Mouse (Mus musculus): ENCODE results near the gene Rad23a.
A peak's percentile ranks its signal among the peaks of the same experiment; 100 is the strongest.
"Not testable (repeated sequence)": the region's sequence is repeated elsewhere in the genome, so short reads cannot be mapped to it uniquely, and the experiment has no call there.

The Rad23a gene

DNA sequence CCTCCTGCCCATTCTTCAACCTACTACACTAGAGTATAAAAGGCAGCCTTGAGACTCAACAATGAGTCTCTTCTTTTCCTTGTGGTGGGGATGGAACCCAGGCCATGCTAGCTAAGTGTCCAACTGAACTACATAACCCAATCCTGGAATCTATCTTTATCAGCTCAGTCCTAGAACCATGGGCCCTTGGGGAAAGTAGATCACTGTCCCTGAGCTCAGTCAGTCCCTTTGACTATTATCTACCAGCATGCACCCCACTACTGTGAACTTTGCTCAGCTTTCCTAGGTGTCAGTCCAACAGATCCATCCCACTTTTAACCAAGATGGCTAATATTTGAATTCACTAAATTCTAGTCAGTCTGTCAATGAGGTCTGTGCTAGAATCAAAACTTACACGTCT, 1.0 kb upstream of the Rad23a start:
- DNase-seq (ENCODE audit: low spot score in 2 of 2), result no peak

DNA sequence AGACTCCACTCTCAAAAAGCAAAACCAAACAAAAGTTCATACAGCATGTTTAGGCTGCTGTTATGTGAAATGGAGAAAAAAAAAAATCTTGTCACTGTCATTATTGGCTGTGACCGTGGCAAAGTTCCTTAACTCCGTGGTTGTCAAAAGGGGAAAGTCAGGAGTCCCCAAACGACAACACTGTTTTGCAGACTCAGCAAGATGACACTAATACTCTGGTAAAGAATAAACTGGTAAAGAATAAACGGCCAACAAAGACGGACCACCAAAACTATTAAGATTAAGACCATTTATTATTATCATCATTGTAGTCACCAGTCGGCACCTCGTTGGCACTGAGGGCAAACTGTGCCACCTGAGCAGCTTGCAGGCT, 604 bp downstream of the Rad23a start:
- no peak for DNase-seq (ENCODE audit: low spot score in 2 of 2)

DNA sequence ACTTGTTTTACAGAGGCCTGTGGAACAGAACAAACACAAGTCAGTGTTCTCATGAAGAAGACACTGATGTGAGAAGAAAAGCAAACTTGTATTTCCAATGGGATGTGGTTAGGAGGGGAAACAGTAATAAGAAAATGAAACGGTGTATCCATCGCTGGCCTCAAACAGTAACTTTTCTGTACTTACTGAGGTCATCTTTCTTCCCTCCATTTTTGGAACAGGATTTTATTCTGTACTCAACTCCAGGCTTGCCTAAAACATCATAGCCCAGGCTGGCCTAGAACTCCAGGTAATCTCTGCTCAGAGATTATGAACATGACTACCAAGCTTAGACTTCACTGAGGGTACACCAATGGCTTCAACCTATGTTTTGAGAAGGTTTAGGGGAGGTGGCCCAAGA, 1.1 kb downstream of the Rad23a start:
- no peak for DNase-seq (ENCODE audit: low spot score in 2 of 2)

DNA sequence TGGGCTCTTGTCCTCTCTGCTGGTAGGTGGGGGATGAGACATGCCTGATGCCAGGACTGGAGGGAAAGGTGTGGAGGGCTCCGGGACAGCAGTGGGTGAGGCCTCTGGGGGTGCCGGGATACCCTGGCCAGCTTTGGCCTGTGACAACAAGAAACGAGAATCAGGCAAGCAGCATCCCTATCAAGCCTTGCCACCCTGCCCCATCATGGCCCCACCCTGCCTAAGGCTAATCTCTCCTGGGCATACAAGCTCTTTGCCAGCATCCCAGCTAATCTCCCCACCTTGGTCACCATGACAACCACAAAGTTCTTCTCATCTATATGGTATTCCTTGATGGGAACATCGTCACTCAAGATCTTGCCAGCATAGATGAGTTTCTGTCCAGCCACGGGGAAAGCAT, 2.0 kb downstream of the Rad23a start:
- DNase-seq (ENCODE audit: low spot score in 2 of 2), result no peak

DNA sequence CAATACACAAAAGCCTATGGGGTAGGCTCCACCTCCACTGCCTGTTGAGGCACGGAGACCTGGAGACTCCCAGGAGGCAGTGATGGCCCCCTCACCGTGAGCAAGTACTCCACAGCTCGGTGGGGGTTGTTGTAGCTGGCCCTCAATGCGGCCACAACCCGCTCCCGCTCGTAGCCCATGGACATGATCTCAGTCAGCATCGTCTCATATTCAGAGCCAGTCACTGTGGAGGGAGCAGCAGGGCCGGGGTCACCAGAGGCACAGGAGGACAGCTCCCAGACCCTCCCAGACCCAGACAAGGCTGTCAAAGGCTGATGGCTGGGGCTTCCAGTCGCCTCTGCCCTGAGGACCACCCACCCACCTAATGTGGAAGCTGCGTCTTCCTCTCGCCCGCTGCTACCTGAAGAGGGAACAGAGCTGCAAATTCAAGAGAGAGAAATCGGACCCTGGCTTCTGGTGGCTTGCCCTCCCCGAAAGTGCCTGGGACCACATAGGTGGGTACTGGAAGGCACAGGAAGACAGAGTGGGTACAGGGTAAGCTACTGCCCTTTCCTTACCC, 2.5 kb downstream of the Rad23a start:
- no peak for DNase-seq (ENCODE audit: low spot score in 2 of 2)

DNA sequence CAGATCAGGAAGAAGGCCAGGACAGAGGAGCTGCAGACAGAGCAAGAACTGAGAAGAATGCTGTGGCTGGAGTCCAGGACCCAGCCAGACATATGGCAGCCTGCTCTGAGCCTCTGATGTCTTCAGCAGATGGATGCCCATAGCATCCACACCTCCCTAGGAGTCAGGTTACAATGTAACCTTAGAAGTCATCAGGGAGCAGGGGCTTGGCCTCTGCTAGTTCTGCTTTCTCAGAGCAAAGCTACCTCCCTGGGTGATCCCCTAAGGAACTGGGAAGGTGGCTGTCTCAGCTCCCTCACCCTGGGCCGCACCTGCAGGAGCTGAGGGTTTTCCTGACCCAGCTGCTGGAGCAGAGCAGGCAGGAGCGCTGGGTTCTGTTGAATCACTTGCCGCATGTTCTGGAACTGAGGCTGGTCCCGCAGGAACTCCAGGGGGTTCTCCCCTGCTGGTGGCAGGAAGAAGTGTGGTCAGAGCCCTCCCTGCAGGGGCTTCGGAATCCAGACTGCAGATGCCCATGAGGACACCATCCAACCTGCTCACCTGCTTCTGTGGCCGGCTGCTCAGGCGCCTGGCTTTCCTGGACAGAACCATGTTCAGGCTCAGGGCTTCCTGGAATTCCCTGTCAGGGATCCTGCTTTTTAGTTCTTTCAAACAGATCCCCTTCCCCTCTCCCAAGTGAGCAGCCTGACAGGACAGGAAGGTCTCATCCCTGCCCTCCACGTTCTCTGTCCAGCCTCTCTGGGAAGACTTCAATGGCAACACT, 3.1 kb downstream of the Rad23a start:
- DNase-seq (ENCODE audit: low spot score in 2 of 2), result no peak

DNA sequence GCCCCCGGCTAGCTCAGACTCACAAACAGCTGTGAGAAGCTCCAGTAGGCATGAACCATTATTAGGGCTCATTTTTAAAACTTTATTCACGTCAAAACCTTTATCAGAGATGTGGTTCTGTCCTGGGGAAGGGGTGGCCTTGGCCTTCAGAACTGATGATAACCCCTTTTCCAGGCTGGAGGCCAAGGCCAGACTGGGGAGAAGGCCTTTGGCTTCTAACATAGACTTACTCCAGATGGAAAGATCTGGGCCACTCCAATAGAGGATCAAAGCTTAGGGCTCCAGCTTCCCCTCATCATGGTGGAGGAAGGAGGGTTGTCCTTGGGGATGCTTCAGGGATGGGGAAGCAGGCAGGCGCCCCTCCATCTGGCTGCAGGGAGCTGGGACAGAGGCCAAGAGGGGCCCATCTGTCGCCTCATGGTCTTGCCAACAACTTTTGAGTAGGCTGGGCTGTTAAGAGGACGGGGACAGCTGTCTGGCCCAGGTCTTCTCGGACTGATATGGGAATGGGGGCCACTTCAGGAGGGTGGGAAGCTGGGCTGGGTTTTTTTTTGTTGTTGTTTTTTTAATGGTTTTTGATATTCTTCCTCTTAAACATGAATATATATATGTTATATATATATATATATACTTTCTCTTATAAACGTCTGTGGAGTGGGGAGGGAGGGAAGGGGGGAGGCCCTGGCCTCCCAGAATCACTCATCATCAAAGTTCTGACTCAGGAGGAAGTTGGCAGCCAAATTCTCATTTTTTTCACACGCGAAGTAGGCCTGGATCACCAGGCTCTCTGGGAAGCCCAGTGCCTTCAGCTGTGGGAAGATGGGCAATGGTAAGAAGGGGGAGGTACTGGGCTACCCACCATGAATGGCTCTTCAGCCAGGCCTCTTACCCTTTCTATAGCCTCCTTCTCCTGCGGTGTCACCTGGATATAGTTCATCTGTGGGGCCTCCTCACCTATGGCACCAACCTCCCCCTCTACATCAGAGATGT, 5.3 kb downstream of the Rad23a start:
- peak; percentile 72 to 73 for DNase-seq (ENCODE audit: low spot score in 2 of 2)

DNA sequence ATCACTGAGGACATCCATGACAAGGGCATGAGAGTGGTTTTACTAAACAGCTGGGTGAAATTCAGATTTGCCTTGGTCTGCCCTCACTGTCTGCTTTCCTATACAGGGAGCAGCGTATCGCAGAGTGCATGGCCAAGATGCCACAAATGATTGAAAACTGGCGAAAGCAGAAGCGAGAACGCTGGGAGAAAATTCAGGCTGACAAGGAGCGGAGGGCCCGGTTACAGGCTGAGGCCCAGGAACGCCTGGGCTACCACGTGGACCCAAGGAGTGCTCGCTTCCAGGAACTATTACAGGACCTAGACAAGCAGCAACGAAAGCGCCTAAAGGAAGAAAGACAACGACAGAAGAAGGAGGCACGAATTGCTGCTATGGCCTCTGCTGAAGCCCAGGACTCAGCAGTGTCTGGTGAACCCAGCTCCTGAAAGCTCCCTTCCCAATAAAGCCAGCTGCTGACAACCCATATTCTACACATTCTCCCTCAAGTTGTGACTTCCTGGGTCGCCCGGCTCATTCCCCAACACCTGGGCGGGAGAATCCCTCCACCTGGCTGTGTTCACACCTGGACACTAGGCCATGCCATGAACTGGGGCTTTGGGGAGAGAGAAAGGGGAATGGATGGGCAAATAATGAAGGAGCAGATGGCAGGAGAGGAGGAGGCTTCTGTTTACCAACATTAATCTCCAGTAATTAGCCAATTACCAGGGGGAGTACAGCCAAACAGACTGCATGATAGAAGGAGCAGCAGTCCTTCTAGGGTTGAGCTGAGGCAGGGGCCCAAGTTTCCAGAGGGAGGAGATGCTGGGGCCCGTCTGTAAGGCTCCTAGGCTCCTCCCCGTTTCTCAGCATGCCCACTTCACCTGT, 6.2 kb downstream of the Rad23a start:
- no peak for DNase-seq (ENCODE audit: low spot score in 2 of 2)

DNA sequence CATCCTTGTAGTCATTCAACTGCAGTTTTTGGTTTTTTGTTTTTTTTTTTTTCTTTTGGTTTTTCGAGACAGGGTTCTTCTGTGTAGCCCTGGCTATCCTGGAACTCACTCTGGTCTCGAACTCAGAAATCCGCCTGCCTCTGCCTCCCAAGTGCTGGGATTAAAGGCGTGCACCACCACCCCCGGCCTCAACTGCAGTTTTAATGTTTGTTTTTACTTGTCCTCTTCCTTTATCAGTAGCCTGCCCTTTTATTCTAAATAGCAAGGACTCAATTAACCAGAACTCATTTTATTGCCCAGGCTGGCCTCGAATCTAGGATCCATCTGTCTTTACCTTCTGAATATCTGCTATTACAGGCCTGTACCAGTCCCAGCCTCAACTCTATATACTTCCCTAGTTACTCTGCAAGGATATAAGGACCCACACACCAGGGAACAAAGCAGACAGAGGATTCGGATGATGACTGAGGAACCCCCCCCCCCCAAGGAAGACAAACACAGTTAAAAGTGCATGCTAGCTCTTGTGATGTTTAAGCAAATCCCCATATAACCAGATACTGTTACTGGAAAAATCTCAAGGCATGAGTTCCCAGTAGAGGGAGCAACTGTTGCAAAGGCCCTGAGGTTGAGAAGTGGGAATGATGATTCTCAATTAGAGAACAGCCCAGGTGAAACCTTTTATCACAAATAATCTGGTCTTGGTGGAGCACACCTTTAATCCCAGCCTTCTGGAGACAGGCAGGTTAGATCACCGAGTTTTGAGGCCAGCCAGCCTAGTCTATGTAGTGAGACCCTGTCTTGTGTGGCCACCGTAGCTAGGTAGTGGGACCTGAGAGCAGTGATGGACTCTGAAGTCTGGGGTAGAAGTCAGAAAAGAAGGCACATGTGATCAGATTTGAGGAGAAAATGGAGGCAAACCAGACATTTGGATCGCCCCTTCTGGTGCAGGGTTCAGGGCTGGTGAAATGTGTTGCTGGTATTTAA, 7.4 kb downstream of the Rad23a start:
- no peak for DNase-seq (ENCODE audit: low spot score in 2 of 2)

DNA sequence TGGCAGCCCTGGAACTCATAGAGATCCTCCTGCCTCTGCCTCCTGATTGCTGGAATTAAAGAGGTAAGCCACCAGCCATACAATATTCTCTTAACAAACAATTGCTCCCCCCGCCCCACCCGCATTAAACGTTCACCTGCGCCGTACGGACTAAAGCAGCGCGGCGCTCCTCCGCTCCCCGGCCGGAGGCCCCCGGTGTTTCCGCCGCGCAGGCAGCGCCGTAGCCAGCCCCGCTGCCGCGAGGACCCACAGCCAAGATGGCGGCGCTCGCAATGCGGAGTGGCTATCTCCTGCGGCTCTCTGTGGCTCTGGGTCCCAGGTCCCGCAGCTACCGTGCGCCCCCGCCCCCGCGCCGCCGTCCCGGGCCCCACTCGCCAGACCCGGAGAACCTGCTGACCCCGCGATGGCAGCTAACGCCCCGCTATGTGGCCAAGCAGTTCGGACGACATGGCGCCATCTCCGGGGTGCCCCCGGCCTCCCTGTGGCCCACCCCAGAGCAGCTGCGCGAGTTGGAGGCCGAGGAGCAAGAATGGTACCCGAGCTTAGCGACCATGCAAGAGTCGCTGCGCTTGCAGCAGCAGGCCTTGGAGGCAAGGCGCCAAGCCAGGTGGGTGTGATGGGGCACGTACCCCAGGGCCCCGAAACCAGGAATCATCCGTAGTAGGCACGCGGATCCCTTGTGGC, 8.3 kb downstream of the Rad23a start:
- peak; percentile 75 to 84 for DNase-seq (ENCODE audit: low spot score in 2 of 2)

DNA sequence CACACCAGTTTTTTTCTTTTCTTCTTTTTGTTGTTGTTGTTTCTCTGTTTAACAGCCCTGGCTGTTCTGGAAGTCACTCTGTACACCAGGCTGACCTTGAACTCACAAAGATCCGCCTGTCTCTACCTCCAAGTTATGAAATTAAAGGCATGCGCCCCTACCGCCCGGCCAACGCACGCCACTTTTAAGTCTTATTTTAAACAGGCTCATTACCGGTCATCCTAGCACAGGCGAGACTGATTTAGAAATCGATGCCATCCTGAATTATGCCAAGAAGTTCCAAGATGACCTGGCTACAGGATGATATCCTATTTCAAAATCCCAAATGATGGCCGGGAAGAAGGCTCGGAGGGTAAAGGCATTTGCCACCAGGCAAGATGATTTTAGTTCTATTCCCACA, 9.0 kb downstream of the Rad23a start, which contains the start of gene Gadd45gip1:
Gene Gadd45gip1 (plus strand): TSS at position 33 of the 400 bp plus-strand sequence.
- no peak for DNase-seq (ENCODE audit: low spot score in 2 of 2)

DNA sequence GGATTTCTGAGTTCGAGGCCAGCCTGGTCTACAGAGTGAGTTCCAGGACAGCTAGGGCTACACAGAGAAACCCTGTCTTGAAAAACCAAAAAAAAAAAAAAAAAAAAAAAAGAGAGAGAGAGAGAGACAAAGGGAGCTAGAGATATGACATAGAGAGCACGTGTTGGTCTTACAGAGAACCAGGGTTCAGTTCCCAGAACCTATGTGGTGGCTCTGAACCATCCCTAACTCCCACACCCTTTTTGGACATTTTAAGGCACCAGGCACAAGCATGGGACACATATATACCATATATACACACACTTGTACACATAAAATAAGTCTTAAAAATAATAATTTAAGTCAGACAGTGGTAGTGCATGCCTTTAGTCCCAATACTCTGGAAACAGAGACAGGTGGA, 13.9 kb downstream of the Rad23a start:
- not testable (repeated sequence) for DNase-seq (ENCODE audit: low spot score in 2 of 2)

DNA sequence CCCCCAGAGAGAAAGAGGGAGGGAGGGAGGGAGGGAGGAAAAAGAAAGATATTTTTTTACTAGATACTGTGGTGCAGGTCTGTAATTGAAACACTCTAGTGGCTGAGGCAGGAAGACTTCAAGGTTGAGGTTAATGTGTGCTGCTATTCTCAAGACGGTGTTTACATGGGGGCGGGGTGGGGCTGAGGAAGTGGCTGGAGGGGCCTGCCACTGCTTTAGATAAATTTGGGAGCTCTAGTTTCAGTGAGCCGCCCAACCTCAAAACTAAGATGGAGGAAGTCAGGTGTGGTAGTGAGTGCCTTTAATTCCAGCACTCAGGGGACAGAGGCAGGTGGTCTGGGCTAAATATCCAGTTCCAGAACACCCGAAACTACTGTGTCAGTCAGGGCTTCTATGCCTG, 14.8 kb downstream of the Rad23a start:
- DNase-seq (ENCODE audit: low spot score in 2 of 2), result no peak

DNA sequence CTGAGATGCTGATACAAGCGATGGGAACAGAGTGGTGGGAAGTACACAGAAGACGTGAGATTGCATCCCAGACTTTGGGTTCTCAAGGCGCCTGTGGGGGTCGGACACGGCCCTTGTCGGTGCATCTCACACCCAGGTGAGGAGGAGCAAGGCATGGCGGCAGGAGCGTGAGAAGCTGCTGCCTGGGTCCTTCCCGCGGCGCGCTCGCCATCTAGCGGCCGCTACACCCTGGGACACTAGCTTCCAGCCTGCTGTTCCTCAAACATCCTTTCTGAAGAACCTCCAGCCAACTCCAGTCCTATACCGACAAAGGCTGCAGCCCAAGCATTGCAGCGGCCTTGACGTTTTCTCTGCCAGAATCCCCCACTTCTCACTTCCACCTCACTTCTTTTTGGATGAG, 16.8 kb downstream of the Rad23a start:
- peak in 1 of 2 experiments; percentile 62 for DNase-seq (ENCODE audit: low spot score in 2 of 2)

DNA sequence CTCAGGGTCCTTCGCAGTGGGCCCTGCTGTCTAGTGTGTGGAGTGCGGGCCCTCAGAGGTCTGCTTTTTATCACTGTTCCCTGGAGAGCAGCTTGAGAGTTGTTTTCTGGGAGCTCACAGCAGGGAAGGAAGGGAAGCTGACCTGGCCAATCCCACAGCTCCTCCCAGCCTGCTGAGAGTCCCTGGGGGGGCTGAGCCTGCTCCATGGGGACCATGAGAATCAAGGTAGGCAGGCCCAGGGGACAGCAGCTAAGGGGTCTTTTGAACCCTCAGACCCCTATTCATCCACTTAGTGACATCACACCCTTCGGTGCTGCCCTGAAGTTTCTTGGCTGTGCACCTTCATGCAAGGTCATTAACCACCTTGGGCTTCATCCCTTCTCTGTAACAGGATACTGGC, 17.7 kb downstream of the Rad23a start, which contains the start of gene Dand5:
Gene Dand5 (minus strand): TSS at position 101 of the 400 bp plus-strand sequence.
- no peak for DNase-seq (ENCODE audit: low spot score in 2 of 2)

DNA sequence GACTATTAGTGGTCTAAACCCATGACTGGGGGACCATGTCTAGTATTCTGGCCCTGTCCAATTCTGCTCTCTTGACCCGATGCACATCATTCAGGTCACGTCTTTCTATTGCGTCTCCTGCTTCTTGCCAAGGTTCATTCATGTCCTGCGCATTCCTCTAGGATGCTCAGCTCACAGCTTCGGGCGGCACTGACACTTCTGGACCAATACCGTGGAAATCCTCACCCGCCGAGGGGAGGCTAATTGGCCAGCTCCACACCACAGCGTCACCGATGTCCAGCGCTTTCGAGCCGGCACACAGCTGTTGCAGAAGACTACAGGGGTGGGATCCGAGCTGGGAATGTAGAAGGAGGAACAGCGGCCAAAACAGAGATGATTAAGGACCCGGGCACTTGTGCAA, 24.3 kb downstream of the Rad23a start:
- no peak for DNase-seq (ENCODE audit: low spot score in 2 of 2)

DNA sequence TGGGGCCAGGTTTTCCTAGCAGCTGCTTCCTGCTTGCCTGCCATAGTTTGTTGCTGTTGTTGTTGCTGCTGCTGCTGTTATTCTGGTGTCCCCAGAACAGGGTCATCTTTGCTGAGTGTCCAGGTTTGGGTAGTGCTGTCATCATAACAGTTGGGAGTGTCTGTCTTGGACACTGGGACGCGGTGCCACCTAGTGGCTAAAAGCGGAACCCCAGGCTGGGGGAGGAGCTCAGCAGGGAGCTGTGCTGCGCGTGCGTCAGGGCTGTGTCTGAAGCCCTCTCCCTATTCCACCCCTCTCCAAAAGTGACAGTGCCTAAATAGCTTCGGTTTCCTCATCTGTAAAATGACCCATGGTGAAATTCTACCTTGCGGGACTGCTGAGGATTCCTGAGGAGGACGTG, 24.9 kb downstream of the Rad23a start:
- DNase-seq (ENCODE audit: low spot score in 2 of 2), result peak; percentile 98 to 99

DNA sequence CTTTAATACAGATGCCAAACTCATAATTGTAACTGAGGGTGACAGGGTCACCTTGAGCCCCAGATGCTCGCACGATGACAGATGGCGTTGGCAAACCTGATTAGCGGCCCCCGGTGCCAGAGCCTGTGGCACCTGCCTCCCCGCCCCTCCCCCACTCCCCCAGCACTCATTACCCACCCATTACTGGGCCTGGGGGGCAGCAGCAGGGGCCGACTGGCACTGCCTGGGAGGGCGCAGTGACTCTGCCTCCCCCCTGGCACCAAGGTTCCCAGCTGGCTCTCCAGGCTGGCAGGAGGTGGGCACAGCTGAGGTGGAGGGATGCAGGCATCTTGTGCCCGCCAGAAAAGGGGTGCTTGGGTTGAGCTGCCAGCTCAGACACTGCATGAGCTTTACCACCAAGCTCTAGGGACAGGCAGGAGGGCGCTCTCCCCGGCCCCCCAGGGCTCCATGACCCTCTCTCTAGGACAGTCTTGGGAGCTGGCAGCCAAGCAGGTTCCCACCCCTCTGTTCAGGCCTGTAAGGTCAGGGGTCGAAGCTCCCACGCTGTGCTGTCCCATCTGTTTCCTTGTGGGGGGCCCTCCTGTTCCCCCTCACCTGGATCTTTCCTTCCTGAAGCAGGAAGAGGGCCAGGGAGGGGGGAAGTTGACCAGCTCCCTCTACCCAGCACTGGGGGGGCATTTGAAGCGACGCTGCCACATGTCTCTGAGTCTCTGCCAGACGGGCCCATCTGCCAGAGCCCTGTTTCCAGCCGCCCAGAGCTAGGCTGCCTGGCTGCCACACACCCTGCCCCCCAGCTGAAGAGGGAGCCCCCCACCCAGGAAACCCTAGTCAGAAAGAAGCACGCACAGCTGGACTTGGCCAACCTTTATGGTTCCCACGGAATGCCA, 25.7 kb downstream of the Rad23a start:
- no peak for DNase-seq (ENCODE audit: low spot score in 2 of 2)

DNA sequence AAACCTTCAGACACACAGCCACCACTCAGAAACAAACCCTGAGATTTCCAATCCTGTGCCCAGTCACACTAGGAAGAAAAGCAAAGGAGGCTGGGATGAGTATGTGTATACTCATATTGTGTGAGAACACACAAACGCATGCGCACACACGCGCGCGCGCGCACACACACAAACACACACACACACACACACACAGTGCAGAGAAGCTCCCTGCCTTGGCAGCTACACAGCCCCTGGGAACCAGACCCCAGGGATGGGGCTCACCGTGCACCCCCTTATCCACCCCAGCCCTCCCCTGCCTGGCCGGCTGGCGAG, 26.3 kb downstream of the Rad23a start:
- no peak for DNase-seq (ENCODE audit: low spot score in 2 of 2)
